Mouse (Mus musculus): ENCODE data around the gene Mup14.
"Not testable (repeated sequence)": the region's sequence is repeated elsewhere in the genome, so short reads cannot be mapped to it uniquely, and the experiment has no call there.

Mup14 gene

DNA sequence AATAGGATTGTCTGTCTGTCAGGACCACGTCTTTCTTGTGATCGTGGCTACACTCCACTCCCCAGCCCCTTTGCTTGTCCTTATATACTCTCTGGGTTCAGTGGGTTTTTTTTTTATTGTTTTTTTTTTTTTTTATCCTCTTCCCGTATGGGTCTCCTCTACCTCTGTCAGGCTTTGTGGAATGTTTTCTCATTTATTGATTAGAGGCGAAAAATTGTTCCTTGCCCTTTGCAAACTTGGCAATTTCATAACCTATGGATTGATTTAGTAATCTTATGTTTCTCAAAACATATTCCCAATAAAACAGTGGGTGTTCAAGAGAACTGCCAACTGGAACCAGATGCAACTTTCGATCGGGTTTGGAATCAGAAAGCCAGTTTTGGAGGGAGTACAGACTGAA lies at the start of gene Mup14:
Mup14 (minus strand) TSS at position 101 of the 400 bp plus-strand sequence.
- DNase-seq, result not testable (repeated sequence)

DNA sequence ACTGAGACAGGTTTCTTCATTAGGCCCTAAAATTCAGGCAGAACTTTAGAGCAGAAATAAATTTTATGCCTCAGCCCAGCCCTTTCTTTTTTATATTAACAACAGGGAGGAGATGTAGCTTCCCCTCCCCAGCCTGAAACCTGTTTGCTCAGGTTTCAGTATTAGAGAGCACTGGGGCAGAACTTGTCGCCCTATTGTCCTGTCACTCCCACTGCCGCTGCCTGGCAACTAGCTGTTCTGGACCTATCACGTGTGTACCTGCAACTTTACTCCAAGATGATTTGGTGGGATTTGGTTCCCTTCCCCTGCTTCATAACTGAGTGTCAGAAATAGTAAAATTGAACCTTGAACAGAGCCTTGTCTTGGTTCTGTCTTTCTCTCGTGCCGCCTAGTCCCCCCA lies 34.3 kb upstream of the Mup14 start:
- DNase-seq, result not testable (repeated sequence)
